Mouse (Mus musculus): Measurements from ENCODE around the gene Lcn12. TPM values are rescaled to one million over a fixed set of nuclear protein-coding genes. Genes with fewer than 3 reads are reported as not detected.

The Lcn12 gene
- polyA plus RNA-seq, 1 experiment from 2014 or later: not detected

GRCm38 (mm10) chr2:25468962-25469915 lies 24.5 kb downstream of the Lcn12 start:
- H3K4me3 ChIP-seq (ENCODE audit: low read depth, low read length): no peak overlapping the region
- no peak overlapping the region for H3K4me2 ChIP-seq
- ATAC-seq (replicated peaks; ENCODE audit: insufficient number of reproducible peaks, low FRiP score, low TSS enrichment): 0 out of 2 replicates have a peak, but pooled peaks have one; percentile 36
- no peaks in the 10 kb centered on the region for H3K27me3 ChIP-seq (ENCODE audit: control insufficient read depth, insufficient read depth, low read length)
- no peak overlapping the region for H3K27ac ChIP-seq (ENCODE audit: low read depth, low read length)
- H3K9me3 ChIP-seq (replicated peaks; ENCODE audit: control insufficient read depth, low read length): no peaks in the 10 kb centered on the region
- no peak overlapping the region for H3K9ac ChIP-seq (ENCODE audit: low read depth, low read length)
- no peaks in the 10 kb centered on the region for H3K36me3 ChIP-seq (ENCODE audit: control insufficient read depth, insufficient read depth, low read length)
- peaks cover 6% of the 10 kb centered on the region for H3K4me1 ChIP-seq (ENCODE audit: control insufficient read depth, insufficient read depth, low read length)
- 68% methylated on average over 10 of the region's 10 CpGs for WGBS (ENCODE audit: insufficient replicate concordance)

- peaks cover 6% of the 10 kb centered on the region for H3K4me1 ChIP-seq (ENCODE audit: control insufficient read depth, insufficient read depth, low read length)
- WGBS (ENCODE audit: insufficient replicate concordance): 66% methylated on average over 14 of the region's 14 CpGs
- no peak overlapping the region for H3K4me3 ChIP-seq (ENCODE audit: low read depth, low read length)
- no peaks in the 10 kb centered on the region for H3K36me3 ChIP-seq (ENCODE audit: control insufficient read depth, insufficient read depth, low read length)
- no peaks in the 10 kb centered on the region for H3K9me3 ChIP-seq (replicated peaks; ENCODE audit: control insufficient read depth, low read length)
- ATAC-seq (replicated peaks; ENCODE audit: insufficient number of reproducible peaks, low FRiP score, low TSS enrichment): no peak
- no peak overlapping the region for H3K27ac ChIP-seq (ENCODE audit: low read depth, low read length)
- no peak overlapping the region for H3K4me2 ChIP-seq
- H3K27me3 ChIP-seq (ENCODE audit: control insufficient read depth, insufficient read depth, low read length): no peaks in the 10 kb centered on the region
- H3K9ac ChIP-seq (ENCODE audit: low read depth, low read length): 0 out of 2 replicates have a peak overlapping the region, but pooled peaks have one; percentile 22
These were observed 26.0 kb downstream of the Lcn12 start for GRCm38 (mm10) chr2:25467606-25468303.

DNA sequence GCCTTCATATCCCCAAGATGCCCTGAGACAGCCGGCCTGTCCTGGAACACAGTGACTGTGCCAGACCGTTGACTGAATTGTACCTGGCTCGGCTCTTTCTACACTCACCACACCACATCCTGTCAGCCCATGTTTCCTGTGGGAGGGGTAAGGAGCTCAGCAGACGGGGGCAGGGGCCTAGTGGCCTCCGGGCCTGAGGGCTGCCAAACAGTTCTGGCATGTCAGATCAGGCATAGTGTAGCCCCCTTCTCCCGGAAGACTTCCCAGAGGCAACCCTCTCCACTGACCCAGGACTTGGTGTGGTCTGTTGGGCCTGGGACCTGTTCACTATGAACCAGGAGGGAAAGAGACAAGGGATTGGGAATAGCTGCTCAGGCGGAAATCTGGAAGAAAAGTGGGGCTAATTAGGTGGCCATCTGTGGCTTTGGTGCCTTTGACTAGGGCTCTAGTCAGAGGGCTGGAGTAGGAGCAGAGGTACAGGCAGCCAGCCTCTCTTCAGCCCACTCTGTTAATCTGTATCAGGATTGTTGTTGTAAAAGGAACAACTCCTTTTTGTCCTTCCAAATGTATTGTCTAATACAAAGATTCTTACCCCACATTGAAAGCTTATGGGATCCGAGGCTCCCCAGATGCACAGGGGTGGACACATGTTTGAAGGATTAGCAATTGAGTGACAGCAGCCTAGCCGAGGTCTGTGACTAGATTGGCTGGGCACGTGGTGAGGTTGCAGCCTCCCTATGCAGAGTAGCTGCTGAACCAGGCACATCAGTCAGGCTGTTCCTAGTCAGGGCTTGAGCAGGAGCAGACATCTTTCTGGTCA lies 27.7 kb downstream of the Lcn12 start:
- WGBS (ENCODE audit: insufficient replicate concordance): 41% methylated on average over 10 of the region's 10 CpGs
- H3K4me1 ChIP-seq (ENCODE audit: control insufficient read depth, insufficient read depth, low read length): peaks cover 11% of the 10 kb centered on the region
- H3K27ac ChIP-seq (ENCODE audit: low read depth, low read length): no peak overlapping the region
- ATAC-seq (replicated peaks; ENCODE audit: insufficient number of reproducible peaks, low FRiP score, low TSS enrichment): no peak
- no peak overlapping the region for H3K4me2 ChIP-seq
- H3K9me3 ChIP-seq (replicated peaks; ENCODE audit: control insufficient read depth, low read length): no peaks in the 10 kb centered on the region
- no peak overlapping the region for H3K4me3 ChIP-seq (ENCODE audit: low read depth, low read length)
- no peaks in the 10 kb centered on the region for H3K27me3 ChIP-seq (ENCODE audit: control insufficient read depth, insufficient read depth, low read length)
- H3K36me3 ChIP-seq (ENCODE audit: control insufficient read depth, insufficient read depth, low read length): no peaks in the 10 kb centered on the region
- no peak overlapping the region for H3K9ac ChIP-seq (ENCODE audit: low read depth, low read length)

GRCm38 (mm10) chr2:25465256-25465655 lies 28.5 kb downstream of the Lcn12 start:
- Histone ChIP-seq H3K27ac (ENCODE audit: low read depth, low read length) (no peak overlapping the region), H3K4me2 (no peak overlapping the region), H3K27me3 (ENCODE audit: control insufficient read depth, insufficient read depth, low read length) (no peaks in the 10 kb centered on the region), H3K9ac (ENCODE audit: low read depth, low read length) (no peak overlapping the region), H3K4me1 (ENCODE audit: control insufficient read depth, insufficient read depth, low read length) (peaks cover 12% of the 10 kb centered on the region), H3K36me3 (ENCODE audit: control insufficient read depth, insufficient read depth, low read length) (no peaks in the 10 kb centered on the region), H3K4me3 (ENCODE audit: low read depth, low read length) (no peak overlapping the region), H3K9me3 (replicated peaks; ENCODE audit: control insufficient read depth, low read length) (no peaks in the 10 kb centered on the region)
- ATAC-seq (replicated peaks; ENCODE audit: insufficient number of reproducible peaks, low FRiP score, low TSS enrichment): no peak
- WGBS (ENCODE audit: insufficient replicate concordance): 73% methylated on average over 2 of the region's 2 CpGs

- no peak overlapping the region for H3K27ac ChIP-seq (ENCODE audit: low read depth, low read length)
- no peaks in the 10 kb centered on the region for H3K27me3 ChIP-seq (ENCODE audit: control insufficient read depth, insufficient read depth, low read length)
- H3K4me3 ChIP-seq (ENCODE audit: low read depth, low read length): no peak overlapping the region
- WGBS (ENCODE audit: insufficient replicate concordance): 75% methylated on average over 3 of the region's 3 CpGs
- H3K9me3 ChIP-seq (replicated peaks; ENCODE audit: control insufficient read depth, low read length): no peaks in the 10 kb centered on the region
- H3K4me2 ChIP-seq: no peak overlapping the region
- ATAC-seq (replicated peaks; ENCODE audit: insufficient number of reproducible peaks, low FRiP score, low TSS enrichment): no peak
- no peaks in the 10 kb centered on the region for H3K36me3 ChIP-seq (ENCODE audit: control insufficient read depth, insufficient read depth, low read length)
- H3K9ac ChIP-seq (ENCODE audit: low read depth, low read length): no peak overlapping the region
- peaks cover 16% of the 10 kb centered on the region for H3K4me1 ChIP-seq (ENCODE audit: control insufficient read depth, insufficient read depth, low read length)
These were observed 30.1 kb downstream of the Lcn12 start for GRCm38 (mm10) chr2:25463630-25464029.

GRCm38 (mm10) chr2:25461407-25461806 lies 32.3 kb downstream of the Lcn12 start:
- H3K4me3 ChIP-seq (ENCODE audit: low read depth, low read length): peak overlapping the region; percentile 79
- H3K4me1 ChIP-seq (ENCODE audit: control insufficient read depth, insufficient read depth, low read length): peaks cover 13% of the 10 kb centered on the region
- peak overlapping the region; percentile 88 for H3K27ac ChIP-seq (ENCODE audit: low read depth, low read length)
- no peaks in the 10 kb centered on the region for H3K9me3 ChIP-seq (replicated peaks; ENCODE audit: control insufficient read depth, low read length)
- H3K36me3 ChIP-seq (ENCODE audit: control insufficient read depth, insufficient read depth, low read length): no peaks in the 10 kb centered on the region
- H3K27me3 ChIP-seq (ENCODE audit: control insufficient read depth, insufficient read depth, low read length): no peaks in the 10 kb centered on the region
- no peak for ATAC-seq (replicated peaks; ENCODE audit: insufficient number of reproducible peaks, low FRiP score, low TSS enrichment)
- peak overlapping the region; percentile 93 for H3K4me2 ChIP-seq
- WGBS (ENCODE audit: insufficient replicate concordance): 23% methylated on average over 3 of the region's 3 CpGs
- H3K9ac ChIP-seq (ENCODE audit: low read depth, low read length): peak overlapping the region; percentile 83; the same call in 1 of the 2 replicates

GRCm38 (mm10) chr2:25460551-25461309 lies 33.0 kb downstream of the Lcn12 start, which contains the start of gene Paxx:
TSS of gene Paxx (minus strand) at chr2:25461094.
- no peaks in the 10 kb centered on the region for H3K27me3 ChIP-seq (ENCODE audit: control insufficient read depth, insufficient read depth, low read length)
- peaks cover 13% of the 10 kb centered on the region for H3K4me1 ChIP-seq (ENCODE audit: control insufficient read depth, insufficient read depth, low read length)
- H3K9ac ChIP-seq (ENCODE audit: low read depth, low read length): peak within 1 kb of the TSS; percentile 83
- peak within 1 kb of the TSS; percentile 93 for H3K4me2 ChIP-seq
- H3K9me3 ChIP-seq (replicated peaks; ENCODE audit: control insufficient read depth, low read length): no peaks in the 10 kb centered on the region
- peak within 1 kb of the TSS; percentile 88 for H3K27ac ChIP-seq (ENCODE audit: low read depth, low read length)
- peak within 1 kb of the TSS; percentile 79 for H3K4me3 ChIP-seq (ENCODE audit: low read depth, low read length)
- WGBS (ENCODE audit: insufficient replicate concordance): under 1% methylated on average over 48 of the region's 48 CpGs
- ATAC-seq (replicated peaks; ENCODE audit: insufficient number of reproducible peaks, low FRiP score, low TSS enrichment): peak; percentile 85
- no peaks in the 10 kb centered on the region for H3K36me3 ChIP-seq (ENCODE audit: control insufficient read depth, insufficient read depth, low read length)
